Mouse (Mus musculus): ENCODE data around the gene Tmem53. TPM values are rescaled to one million over a fixed set of nuclear protein-coding genes. Genes with fewer than 3 reads are reported as not detected.

Gene Tmem53
- 22.8 and 37.0 TPM in 2 replicates for polyA plus RNA-seq (2012; rRNA removed)

GRCm38 (mm10) chr4:117251801-117252316 lies at the start of gene Tmem53, which contains the start of gene Armh1:
Gene Tmem53 (plus strand): TSS chr4:117251951.
Gene Armh1 (minus strand): TSS chr4:117252125.

Other genes starting within 250 kb of the Tmem53 start
- 2.1 and 3.6 TPM in 2 replicates for gene Eif2b3, start 232.5 kb upstream of the Tmem53 start, polyA plus RNA-seq (2012; rRNA removed)
- gene Ptch2, start 155.9 kb upstream of the Tmem53 start, polyA plus RNA-seq (2012; rRNA removed), result 5.2 and 6.2 TPM in 2 replicates
- gene Btbd19, start 126.2 kb upstream of the Tmem53 start, polyA plus RNA-seq (2012; rRNA removed), result 7.5 and 10.5 TPM in 2 replicates
- 0.39 and 1.2 TPM in 2 replicates for gene Tctex1d4, start 125.2 kb upstream of the Tmem53 start, polyA plus RNA-seq (2012; rRNA removed)
- gene Plk3, start 118.0 kb upstream of the Tmem53 start, polyA plus RNA-seq (2012; rRNA removed), result 55.5 and 93.9 TPM in 2 replicates
- gene Rps8, start 95.7 kb upstream of the Tmem53 start, polyA plus RNA-seq (2012; rRNA removed), result 686 and 881 TPM in 2 replicates
- 2.2 and 3.2 TPM in 2 replicates for gene Kif2c, start 69.3 kb upstream of the Tmem53 start, polyA plus RNA-seq (2012; rRNA removed)
- 0.09 and 0.28 TPM in 2 replicates for gene Armh1, start 174 bp downstream of the Tmem53 start, polyA plus RNA-seq (2012; rRNA removed)
- gene Rnf220, start 245.1 kb downstream of the Tmem53 start, polyA plus RNA-seq (2012; rRNA removed), result 78.1 and 86.7 TPM in 2 replicates

All from colon, adult 2 months (tissue).